Mouse (Mus musculus) liver, embryonic 13.5 days (tissue): Measurements from ENCODE around the gene Thoc5. TPM values are rescaled to one million over a fixed set of nuclear protein-coding genes. Genes with fewer than 3 reads are reported as not detected.
A peak's percentile ranks its signal among the peaks of the same experiment; 100 is the strongest.

Experiments used
- ATAC-seq: fragments of 200-750 bp; cut with Nextera tagmentation; 2 replicates; pipeline ENCODE4 v1.8.0; 2017; ENCODE audit warnings: low read depth, mild to moderate bottlenecking, moderate number of reproducible peaks, moderate library complexity
- DNase-seq: peaks from one replicate; pipeline ENCODE4 v3.0.0; 2022
- H3K27ac ChIP-seq: fragments of 300-500 bp; sonication (generic); 2 replicates; pipeline ENCODE4 v1.5.1; 2015; ENCODE audit warnings: moderate library complexity, mild to moderate bottlenecking, inconsistent platforms
- H3K27me3 ChIP-seq: fragments of 300-500 bp; sonication (generic); 2 replicates; pipeline ENCODE4 v1.6.1; 2015; ENCODE audit warnings: mild to moderate bottlenecking, inconsistent platforms
- H3K36me3 ChIP-seq: fragments of 300-500 bp; sonication (generic); 2 replicates; pipeline ENCODE4 v1.6.1; 2015; ENCODE audit warnings: mild to moderate bottlenecking, inconsistent platforms
- H3K4me1 ChIP-seq: fragments of 300-500 bp; sonication (generic); replicated peaks from 2 replicates; pipeline ENCODE4 v1.6.1; 2015; ENCODE audit warnings: inconsistent platforms
- H3K4me2 ChIP-seq: fragments of 300-500 bp; sonication (generic); 2 replicates; pipeline ENCODE4 v1.6.1; 2015; ENCODE audit warnings: inconsistent platforms, mild to moderate bottlenecking, moderate library complexity
- H3K4me3 ChIP-seq: fragments of 300-500 bp; sonication (generic); replicated peaks from 2 replicates; pipeline ENCODE4 v1.5.1; 2015; ENCODE audit warnings: mild to moderate bottlenecking, inconsistent platforms
- H3K9ac ChIP-seq: fragments of 300-500 bp; sonication (generic); 2 replicates; pipeline ENCODE4 v1.6.1; 2015; ENCODE audit warnings: mild to moderate bottlenecking, inconsistent platforms
- H3K9me3 ChIP-seq: fragments of 300-500 bp; sonication (generic); replicated peaks from 2 replicates; pipeline ENCODE4 v1.6.1; 2016; ENCODE audit warnings: inconsistent platforms
- WGBS: fragments of 180-500 bp; shearing (Covaris S2); methylation state at CpG from one replicate; pipeline ENCODE4 v1.1.7; 2015; ENCODE audit not compliant: insufficient replicate concordance; 5-methylcytosine and 5-hydroxymethylcytosine counted together
- polyA plus RNA-seq: library from polyadenylated mRNA; unstranded; fragments of >200 nt; fragmentation: Nextera tagmentation; extraction: Ambion mirVana; gene quantifications from 2 replicates; pipeline ENCODE4 v1.2.1, GENCODE M21; 2015

Gene Thoc5
- polyA plus RNA-seq, 1 experiment from 2014 or later, result 21.7 TPM

- no peak overlapping the region for H3K27ac ChIP-seq
- H3K4me2 ChIP-seq, result no peak overlapping the region
- no peak overlapping the region for H3K4me3 ChIP-seq
- H3K4me1 ChIP-seq, result no peaks in the 10 kb centered on the region
- no peak overlapping the region for H3K9ac ChIP-seq
- H3K9me3 ChIP-seq, result no peaks in the 10 kb centered on the region
- H3K27me3 ChIP-seq, result no peaks in the 10 kb centered on the region
- DNase-seq (no peak), ATAC-seq (no peak)
- H3K36me3 ChIP-seq, result peaks cover 91% of the 10 kb centered on the region
- 75% methylated on average over 2 of the region's 2 CpGs for WGBS
Measured at GRCm38 (mm10) chr11:4921281-4921680, 26.2 kb downstream of the Thoc5 start.

DNA sequence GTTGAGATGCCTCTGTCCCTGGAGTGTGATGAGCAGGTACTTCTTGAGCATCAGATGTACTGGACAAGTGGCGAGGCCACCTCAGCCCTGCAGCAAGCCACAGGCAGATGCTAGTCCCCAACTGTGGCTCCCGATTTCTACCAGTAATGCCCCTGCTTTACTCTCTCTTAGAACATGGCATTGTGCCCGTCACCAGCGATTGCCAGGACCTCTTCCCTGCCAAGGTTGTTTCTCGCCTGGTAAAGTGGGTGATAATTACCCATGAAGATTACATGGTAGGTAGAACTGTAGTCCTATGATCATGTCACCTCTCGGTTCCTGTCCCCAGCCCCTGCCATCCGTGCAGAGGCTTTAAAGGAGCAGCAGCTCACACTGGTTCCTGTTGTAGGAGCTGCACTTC lies 26.6 kb downstream of the Thoc5 start:
- DNase-seq, result no peak
- ATAC-seq, result no peak
- Histone ChIP-seq H3K9me3 (no peaks in the 10 kb centered on the region), H3K4me3 (no peak overlapping the region), H3K9ac (no peak overlapping the region), H3K4me1 (no peaks in the 10 kb centered on the region), H3K4me2 (no peak overlapping the region), H3K27ac (no peak overlapping the region), H3K36me3 (peaks cover 93% of the 10 kb centered on the region), H3K27me3 (no peaks in the 10 kb centered on the region)
- WGBS, result 71% methylated on average over 7 of the region's 7 CpGs

GRCm38 (mm10) chr11:4927224-4927623 lies 32.1 kb downstream of the Thoc5 start:
- Histone ChIP-seq H3K4me2 (no peak overlapping the region), H3K27ac (no peak overlapping the region), H3K9me3 (no peaks in the 10 kb centered on the region), H3K4me3 (no peak overlapping the region), H3K36me3 (peaks cover 70% of the 10 kb centered on the region), H3K9ac (no peak overlapping the region), H3K4me1 (peaks cover 5% of the 10 kb centered on the region; the same call in 1 of the 2 replicates), H3K27me3 (no peaks in the 10 kb centered on the region)
- DNase-seq (no peak), ATAC-seq (no peak)
- WGBS, result 91% methylated on average over 3 of the region's 3 CpGs

DNA sequence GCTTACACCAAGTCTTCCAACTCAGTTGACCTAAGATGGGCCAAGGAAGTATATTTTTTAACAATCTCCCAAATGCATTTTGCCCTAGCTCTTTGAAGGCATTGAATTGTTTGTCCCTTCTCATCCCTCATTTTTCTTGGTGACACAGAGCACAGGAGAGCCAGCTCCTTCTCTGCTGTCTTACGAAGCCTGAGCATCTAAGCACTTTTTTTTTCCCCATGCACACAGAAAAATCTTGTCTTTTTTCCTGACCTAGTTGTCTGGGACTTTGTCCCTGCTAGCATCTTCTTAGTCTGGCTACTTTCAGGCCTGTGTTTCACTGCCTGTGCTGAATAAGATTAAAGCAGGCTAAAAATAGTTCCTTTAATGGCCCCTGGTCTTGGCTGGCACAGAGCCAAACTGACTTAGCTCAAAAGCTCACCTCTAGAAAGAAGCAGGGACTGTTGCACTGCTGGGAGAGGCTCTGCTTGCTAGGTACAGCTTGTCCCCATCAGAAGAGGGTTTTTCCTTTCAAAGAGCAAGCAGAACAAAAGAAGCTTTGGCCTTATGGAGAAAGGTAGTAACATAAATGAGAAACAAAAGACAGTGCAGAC lies 36.0 kb downstream of the Thoc5 start:
- Histone ChIP-seq H3K27me3 (no peaks in the 10 kb centered on the region), H3K36me3 (peaks cover 35% of the 10 kb centered on the region), H3K9me3 (no peaks in the 10 kb centered on the region), H3K27ac (no peak overlapping the region), H3K9ac (no peak overlapping the region), H3K4me1 (peaks cover 5% of the 10 kb centered on the region; the same call in 1 of the 2 replicates), H3K4me3 (no peak overlapping the region), H3K4me2 (no peak overlapping the region)
- ATAC-seq (no peak), DNase-seq (no peak)
- 66% methylated on average over 1 of the region's 1 CpGs for WGBS

GRCm38 (mm10) chr11:4936243-4936642 lies 41.1 kb downstream of the Thoc5 start:
- Histone ChIP-seq H3K9ac (no peak overlapping the region), H3K4me3 (no peak overlapping the region), H3K9me3 (no peaks in the 10 kb centered on the region), H3K27ac (no peak overlapping the region), H3K27me3 (no peaks in the 10 kb centered on the region), H3K4me2 (no peak overlapping the region), H3K4me1 (no peaks in the 10 kb centered on the region), H3K36me3 (no peaks in the 10 kb centered on the region)
- 62% methylated on average over 5 of the region's 5 CpGs for WGBS
- ATAC-seq (no peak), DNase-seq (no peak)

GRCm38 (mm10) chr11:4946530-4946929 lies 51.4 kb downstream of the Thoc5 start:
- H3K4me2 ChIP-seq, result peak overlapping the region; percentile 74
- no peak overlapping the region for H3K27ac ChIP-seq
- H3K9me3 ChIP-seq, result no peaks in the 10 kb centered on the region
- H3K4me1 ChIP-seq, result peaks cover 19% of the 10 kb centered on the region
- WGBS, result 40% methylated on average over 12 of the region's 13 CpGs
- peaks cover 78% of the 10 kb centered on the region for H3K27me3 ChIP-seq
- DNase-seq (no peak), ATAC-seq (no peak)
- no peak overlapping the region for H3K9ac ChIP-seq
- H3K36me3 ChIP-seq, result no peaks in the 10 kb centered on the region
- H3K4me3 ChIP-seq, result peak overlapping the region; percentile 55

GRCm38 (mm10) chr11:4946947-4947812 lies 52.1 kb downstream of the Thoc5 start:
- no peaks in the 10 kb centered on the region for H3K9me3 ChIP-seq
- peak overlapping the region; percentile 74 for H3K4me2 ChIP-seq
- no peaks in the 10 kb centered on the region for H3K36me3 ChIP-seq
- H3K9ac ChIP-seq, result no peak overlapping the region
- WGBS, result under 1% methylated on average over 120 of the region's 120 CpGs
- H3K4me1 ChIP-seq, result peaks cover 19% of the 10 kb centered on the region
- peak; percentile 64 for ATAC-seq
- H3K27ac ChIP-seq, result no peak overlapping the region
- no peak for DNase-seq
- peak overlapping the region; percentile 55 for H3K4me3 ChIP-seq
- peaks cover 84% of the 10 kb centered on the region for H3K27me3 ChIP-seq

DNA sequence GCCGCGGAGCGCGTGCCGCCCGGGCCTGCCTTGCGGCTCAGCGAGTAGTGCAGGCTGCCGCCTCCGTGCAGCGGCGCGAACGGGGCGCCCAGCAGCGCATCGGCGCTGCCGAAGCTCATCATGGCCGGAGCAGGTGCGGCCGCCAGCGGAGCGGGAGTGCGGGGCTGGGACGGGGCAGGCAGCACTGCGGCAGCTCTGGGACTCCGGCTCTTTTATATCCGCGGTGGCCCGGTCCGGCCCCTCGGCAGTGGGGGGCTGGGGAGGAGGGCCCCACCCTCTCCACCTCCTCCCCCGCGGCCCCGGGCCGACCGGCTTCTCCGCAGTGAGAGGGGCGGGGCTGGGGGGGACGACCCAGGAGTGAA lies 52.7 kb downstream of the Thoc5 start, which contains the start of gene Nefh:
Nefh (minus strand) TSS at position 252 of the 362 bp plus-strand sequence.
- no peak for DNase-seq
- Histone ChIP-seq H3K27ac (no peak within 1 kb of the TSS), H3K9me3 (no peaks in the 10 kb centered on the region), H3K4me2 (peak within 1 kb of the TSS; percentile 74), H3K4me3 (peak within 1 kb of the TSS; percentile 55), H3K9ac (no peak within 1 kb of the TSS), H3K36me3 (no peaks in the 10 kb centered on the region), H3K27me3 (peaks cover 90% of the 10 kb centered on the region), H3K4me1 (peaks cover 19% of the 10 kb centered on the region)
- WGBS, result 2% methylated on average over 41 of the region's 41 CpGs
- no peak for ATAC-seq

- peaks cover 22% of the 10 kb centered on the region for H3K4me1 ChIP-seq
- H3K9ac ChIP-seq, result no peak overlapping the region
- 35% methylated on average over 8 of the region's 8 CpGs for WGBS
- H3K27me3 ChIP-seq, result peaks cover 98% of the 10 kb centered on the region
- H3K4me2 ChIP-seq, result no peak overlapping the region
- no peak for ATAC-seq
- no peak overlapping the region for H3K27ac ChIP-seq
- H3K36me3 ChIP-seq, result no peaks in the 10 kb centered on the region
- no peak for DNase-seq
- no peaks in the 10 kb centered on the region for H3K9me3 ChIP-seq
- no peak overlapping the region for H3K4me3 ChIP-seq
Measured at GRCm38 (mm10) chr11:4948792-4949191, 53.7 kb downstream of the Thoc5 start.

GRCm38 (mm10) chr11:4949256-4950044 lies 54.3 kb downstream of the Thoc5 start:
- peaks cover 27% of the 10 kb centered on the region for H3K4me1 ChIP-seq
- H3K4me2 ChIP-seq, result no peak overlapping the region
- no peak for ATAC-seq
- no peaks in the 10 kb centered on the region for H3K36me3 ChIP-seq
- no peak overlapping the region for H3K27ac ChIP-seq
- no peak overlapping the region for H3K4me3 ChIP-seq
- 7% methylated on average over 23 of the region's 23 CpGs for WGBS
- peak; percentile 31 for DNase-seq
- H3K27me3 ChIP-seq, result peaks cover 98% of the 10 kb centered on the region
- no peak overlapping the region for H3K9ac ChIP-seq
- no peaks in the 10 kb centered on the region for H3K9me3 ChIP-seq

DNA sequence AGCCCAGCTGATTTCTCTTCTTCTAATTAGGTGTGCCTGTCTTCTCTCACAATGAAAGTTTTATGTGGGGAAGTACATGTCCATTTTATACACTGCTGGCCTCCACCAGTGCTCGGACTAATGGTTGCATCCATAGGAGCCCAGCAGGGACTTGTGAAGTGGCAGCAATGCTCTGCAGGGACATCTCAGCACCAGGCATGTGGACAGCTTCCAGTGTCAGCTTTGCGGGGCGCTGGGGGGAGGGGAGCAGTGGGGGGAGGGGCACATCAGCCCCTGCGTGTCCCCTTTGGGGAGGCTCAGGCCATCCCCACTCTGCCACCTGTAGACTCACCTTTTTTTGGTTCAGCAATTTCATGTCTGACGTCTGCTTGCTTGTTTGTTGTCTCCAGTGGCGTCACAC lies 58.3 kb downstream of the Thoc5 start:
- DNase-seq (no peak), ATAC-seq (no peak)
- Histone ChIP-seq H3K4me3 (no peak overlapping the region), H3K4me2 (no peak overlapping the region), H3K9me3 (no peaks in the 10 kb centered on the region), H3K27ac (no peak overlapping the region), H3K9ac (no peak overlapping the region), H3K36me3 (no peaks in the 10 kb centered on the region), H3K27me3 (peaks cover 85% of the 10 kb centered on the region), H3K4me1 (peaks cover 8% of the 10 kb centered on the region)
- WGBS, result 4% methylated on average over 6 of the region's 6 CpGs
